Mouse (Mus musculus) yolk sac, embryonic 10.5 days (tissue): ENCODE data around the gene Fam168a.
A peak's percentile ranks its signal among the peaks of the same experiment; 100 is the strongest.
"Not testable (repeated sequence)": the region's sequence is repeated elsewhere in the genome, so short reads cannot be mapped to it uniquely, and the experiment has no call there.

Experiments used
- DNase-seq: peaks from one replicate; pipeline ENCODE4 v3.0.0-alpha.2; 2017; ENCODE audit warnings: low spot score

Gene Fam168a

GRCm38 (mm10) chr7:100706883-100707480, 547 bp downstream of the Fam168a start:
- DNase-seq, result no peak

GRCm38 (mm10) chr7:100718741-100719140, 12.3 kb downstream of the Fam168a start:
- DNase-seq, result no peak

GRCm38 (mm10) chr7:100722268-100722667, 15.8 kb downstream of the Fam168a start:
- DNase-seq, result no peak

GRCm38 (mm10) chr7:100723453-100724294, 17.2 kb downstream of the Fam168a start:
- no peak for DNase-seq

- no peak for DNase-seq
These were observed 21.2 kb downstream of the Fam168a start for GRCm38 (mm10) chr7:100727538-100728085.

GRCm38 (mm10) chr7:100729778-100730177, 23.3 kb downstream of the Fam168a start:
- no peak for DNase-seq

- no peak for DNase-seq
These were observed 26.1 kb downstream of the Fam168a start for GRCm38 (mm10) chr7:100732341-100733050.

- DNase-seq, result peak; percentile 49
These were observed 26.8 kb downstream of the Fam168a start for GRCm38 (mm10) chr7:100733051-100733813.

- DNase-seq, result no peak
These were observed 27.8 kb downstream of the Fam168a start for GRCm38 (mm10) chr7:100734201-100734600.

GRCm38 (mm10) chr7:100734905-100735304, 28.5 kb downstream of the Fam168a start:
- DNase-seq, result not testable (repeated sequence)

GRCm38 (mm10) chr7:100736131-100736530, 29.7 kb downstream of the Fam168a start:
- no peak for DNase-seq

GRCm38 (mm10) chr7:100744372-100744771, 37.9 kb downstream of the Fam168a start:
- DNase-seq, result no peak

GRCm38 (mm10) chr7:100750101-100750500, 43.7 kb downstream of the Fam168a start:
- no peak for DNase-seq

- DNase-seq, result no peak
These were observed 52.3 kb downstream of the Fam168a start for GRCm38 (mm10) chr7:100758718-100759117.

- no peak for DNase-seq
These were observed 56.3 kb downstream of the Fam168a start for GRCm38 (mm10) chr7:100762726-100763125.

- no peak for DNase-seq
These were observed 61.1 kb downstream of the Fam168a start for GRCm38 (mm10) chr7:100767568-100767967.

GRCm38 (mm10) chr7:100768009-100768408, 61.6 kb downstream of the Fam168a start:
- no peak for DNase-seq

- DNase-seq, result no peak
These were observed 63.2 kb downstream of the Fam168a start for GRCm38 (mm10) chr7:100769534-100770083.

GRCm38 (mm10) chr7:100770669-100771341, 64.4 kb downstream of the Fam168a start:
- DNase-seq, result no peak

GRCm38 (mm10) chr7:100774189-100774588, 67.8 kb downstream of the Fam168a start:
- no peak for DNase-seq

GRCm38 (mm10) chr7:100775810-100776209, 69.4 kb downstream of the Fam168a start:
- DNase-seq, result no peak
